Mouse (Mus musculus) liver, embryonic 13.5 days (tissue): ENCODE data around the gene Notch3. TPM values are rescaled to one million over a fixed set of nuclear protein-coding genes. Genes with fewer than 3 reads are reported as not detected.

ENCODE experiments used
- ATAC-seq: fragments of 200-750 bp; cut with Nextera tagmentation; 2 replicates; pipeline ENCODE4 v1.8.0; 2017; ENCODE audit warnings: low read depth, mild to moderate bottlenecking, moderate number of reproducible peaks, moderate library complexity
- DNase-seq: peaks from one replicate; pipeline ENCODE4 v3.0.0; 2022
- H3K27ac ChIP-seq: fragments of 300-500 bp; sonication (generic); 2 replicates; pipeline ENCODE4 v1.5.1; 2015; ENCODE audit warnings: moderate library complexity, mild to moderate bottlenecking, inconsistent platforms
- H3K27me3 ChIP-seq: fragments of 300-500 bp; sonication (generic); 2 replicates; pipeline ENCODE4 v1.6.1; 2015; ENCODE audit warnings: mild to moderate bottlenecking, inconsistent platforms
- H3K36me3 ChIP-seq: fragments of 300-500 bp; sonication (generic); 2 replicates; pipeline ENCODE4 v1.6.1; 2015; ENCODE audit warnings: mild to moderate bottlenecking, inconsistent platforms
- H3K4me1 ChIP-seq: fragments of 300-500 bp; sonication (generic); replicated peaks from 2 replicates; pipeline ENCODE4 v1.6.1; 2015; ENCODE audit warnings: inconsistent platforms
- H3K4me2 ChIP-seq: fragments of 300-500 bp; sonication (generic); 2 replicates; pipeline ENCODE4 v1.6.1; 2015; ENCODE audit warnings: inconsistent platforms, mild to moderate bottlenecking, moderate library complexity
- H3K4me3 ChIP-seq: fragments of 300-500 bp; sonication (generic); replicated peaks from 2 replicates; pipeline ENCODE4 v1.5.1; 2015; ENCODE audit warnings: mild to moderate bottlenecking, inconsistent platforms
- H3K9ac ChIP-seq: fragments of 300-500 bp; sonication (generic); 2 replicates; pipeline ENCODE4 v1.6.1; 2015; ENCODE audit warnings: mild to moderate bottlenecking, inconsistent platforms
- H3K9me3 ChIP-seq: fragments of 300-500 bp; sonication (generic); replicated peaks from 2 replicates; pipeline ENCODE4 v1.6.1; 2016; ENCODE audit warnings: inconsistent platforms
- WGBS: fragments of 180-500 bp; shearing (Covaris S2); methylation state at CpG from one replicate; pipeline ENCODE4 v1.1.7; 2015; ENCODE audit not compliant: insufficient replicate concordance; 5-methylcytosine and 5-hydroxymethylcytosine counted together
- polyA plus RNA-seq: library from polyadenylated mRNA; unstranded; fragments of >200 nt; fragmentation: Nextera tagmentation; extraction: Ambion mirVana; gene quantifications from 2 replicates; pipeline ENCODE4 v1.2.1, GENCODE M21; 2015

Gene Notch3
- polyA plus RNA-seq, 1 experiment from 2014 or later, result 0.45 TPM

GRCm38 (mm10) chr17:32087069-32087468 lies 79.6 kb downstream of the Notch3 start:
- no peak overlapping the region; the same call in 1 of the 2 replicates for H3K9ac ChIP-seq
- ATAC-seq, result no peak
- no peak overlapping the region for H3K4me3 ChIP-seq
- DNase-seq, result peak; percentile 45
- H3K9me3 ChIP-seq, result no peaks in the 10 kb centered on the region
- H3K27ac ChIP-seq, result no peak overlapping the region
- 97% methylated on average over 2 of the region's 2 CpGs for WGBS
- H3K4me2 ChIP-seq, result no peak overlapping the region
- 0 out of 2 replicates have a peak, but pooled peaks cover 3% of the 10 kb centered on the region for H3K27me3 ChIP-seq
- H3K36me3 ChIP-seq, result no peaks in the 10 kb centered on the region
- peaks cover 41% of the 10 kb centered on the region for H3K4me1 ChIP-seq

GRCm38 (mm10) chr17:32083351-32083750 lies 83.3 kb downstream of the Notch3 start:
- Histone ChIP-seq H3K9ac (no peak overlapping the region), H3K9me3 (no peaks in the 10 kb centered on the region), H3K36me3 (no peaks in the 10 kb centered on the region), H3K27me3 (0 out of 2 replicates have a peak, but pooled peaks cover 6% of the 10 kb centered on the region), H3K4me2 (no peak overlapping the region), H3K27ac (no peak overlapping the region), H3K4me1 (peaks cover 17% of the 10 kb centered on the region), H3K4me3 (no peak overlapping the region)
- ATAC-seq (no peak), DNase-seq (no peak)
- 98% methylated on average over 2 of the region's 2 CpGs for WGBS

GRCm38 (mm10) chr17:32075164-32075563 lies 91.5 kb downstream of the Notch3 start:
- DNase-seq, result peak; percentile 37
- WGBS, result 3% methylated on average over 2 of the region's 2 CpGs

GRCm38 (mm10) chr17:32074658-32075057 lies 92.0 kb downstream of the Notch3 start:
- Histone ChIP-seq H3K27ac (no peak overlapping the region), H3K4me2 (no peak overlapping the region), H3K27me3 (0 out of 2 replicates have a peak, but pooled peaks cover 10% of the 10 kb centered on the region), H3K9ac (peak overlapping the region; percentile 11; the same call in 1 of the 2 replicates), H3K9me3 (no peaks in the 10 kb centered on the region), H3K36me3 (no peaks in the 10 kb centered on the region), H3K4me3 (no peak overlapping the region), H3K4me1 (peaks cover 25% of the 10 kb centered on the region)
- ATAC-seq (no peak), DNase-seq (no peak)
- WGBS, result 48% methylated on average over 4 of the region's 4 CpGs

More at GRCm38 (mm10) chr17:32075164-32075563, 91.5 kb downstream of the Notch3 start:
- 0 out of 2 replicates have a peak, but pooled peaks have one; percentile 35 for ATAC-seq
- Histone ChIP-seq H3K36me3 (no peaks in the 10 kb centered on the region), H3K4me2 (no peak overlapping the region), H3K4me1 (peaks cover 25% of the 10 kb centered on the region), H3K9me3 (no peaks in the 10 kb centered on the region), H3K9ac (no peak overlapping the region), H3K27ac (no peak overlapping the region), H3K4me3 (no peak overlapping the region), H3K27me3 (0 out of 2 replicates have a peak, but pooled peaks cover 10% of the 10 kb centered on the region)

GRCm38 (mm10) chr17:32073359-32073758 lies 93.3 kb downstream of the Notch3 start:
- H3K9me3 ChIP-seq, result no peaks in the 10 kb centered on the region
- H3K9ac ChIP-seq, result no peak overlapping the region
- WGBS, result 0% methylated on average over 2 of the region's 2 CpGs
- ATAC-seq (peak; percentile 41; the same call in 1 of the 2 replicates), DNase-seq (peak; percentile 79)
- H3K4me3 ChIP-seq, result no peak overlapping the region
- H3K4me2 ChIP-seq, result no peak overlapping the region
- H3K27ac ChIP-seq, result no peak overlapping the region
- H3K4me1 ChIP-seq, result peaks cover 36% of the 10 kb centered on the region
- 0 out of 2 replicates have a peak, but pooled peaks cover 7% of the 10 kb centered on the region for H3K27me3 ChIP-seq
- no peaks in the 10 kb centered on the region for H3K36me3 ChIP-seq

Other genes starting within 250 kb of the Notch3 start
- gene Rrp1b, start 130.8 kb downstream of the Notch3 start, polyA plus RNA-seq, result 43.9 and 44.1 TPM in 2 replicates
- gene Hsf2bp, start 130.5 kb downstream of the Notch3 start, polyA plus RNA-seq, result 0.15 and 0.25 TPM in 2 replicates
- gene Ephx3, start 22.7 kb upstream of the Notch3 start, polyA plus RNA-seq, result not detected in 2 replicates
- 28.3 and 37.2 TPM in 2 replicates for gene Brd4, start 117.9 kb upstream of the Notch3 start, polyA plus RNA-seq
- gene Akap8, start 154.4 kb upstream of the Notch3 start, polyA plus RNA-seq, result 40.5 and 47.9 TPM in 2 replicates
- 35.4 and 36.9 TPM in 2 replicates for gene Akap8l, start 183.8 kb upstream of the Notch3 start, polyA plus RNA-seq
- gene Wiz, start 222.6 kb upstream of the Notch3 start, polyA plus RNA-seq, result 5.8 and 6.8 TPM in 2 replicates
- gene Rasal3, start 236.7 kb upstream of the Notch3 start, polyA plus RNA-seq, result 3.5 and 3.6 TPM in 2 replicates